Mouse (Mus musculus): ENCODE results near the gene Canx. TPM values are rescaled to one million over a fixed set of nuclear protein-coding genes. Genes with fewer than 3 reads are reported as not detected.
"Not testable (repeated sequence)": the region's sequence is repeated elsewhere in the genome, so short reads cannot be mapped to it uniquely, and the experiment has no call there.

Gene Canx
- polyA plus RNA-seq, 1 experiment from 2014 or later: 190 TPM

DNA sequence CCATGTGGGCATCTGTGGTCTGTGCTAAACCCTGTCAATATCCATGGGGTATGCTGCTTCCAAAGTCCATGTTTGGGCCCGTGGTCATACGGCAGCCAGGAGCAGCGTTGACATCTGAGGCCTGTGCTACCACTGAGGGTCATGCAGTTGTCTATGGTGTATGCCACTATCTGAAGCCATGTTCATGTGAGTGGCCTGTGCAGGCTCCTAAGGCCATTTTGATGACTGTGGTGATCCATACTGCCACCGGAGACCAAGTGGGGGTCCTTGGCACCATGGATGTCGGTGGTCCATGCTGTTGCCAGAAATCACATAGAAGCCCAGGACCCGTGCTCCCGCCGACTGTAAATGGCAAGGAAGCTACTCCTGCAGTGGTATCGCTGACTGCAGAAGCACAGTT is 42.1 kb upstream of the Canx start:
- no peak for DNase-seq (ENCODE audit: low spot score)
- H3K27ac ChIP-seq (ENCODE audit: low read depth, low read length): no peak overlapping the region
- no peak overlapping the region for H3K4me3 ChIP-seq (ENCODE audit: low read depth, low read length)
- no peak overlapping the region for H3K4me2 ChIP-seq (ENCODE audit: low read length)
- no peaks in the 10 kb centered on the region for H3K9me3 ChIP-seq (replicated peaks; ENCODE audit: control insufficient read depth, low read length)
- WGBS: 90% methylated on average over 9 of the region's 9 CpGs
- H3K9ac ChIP-seq (ENCODE audit: low read length): no peak overlapping the region
- H3K4me1 ChIP-seq (ENCODE audit: control insufficient read depth, insufficient read depth, low read length): peaks cover 5% of the 10 kb centered on the region
- no peak for ATAC-seq
- H3K27me3 ChIP-seq (replicated peaks; ENCODE audit: control insufficient read depth, insufficient read depth, low read length): no peaks in the 10 kb centered on the region
- no peaks in the 10 kb centered on the region for H3K36me3 ChIP-seq (ENCODE audit: control insufficient read depth, insufficient read depth, low read length)

DNA sequence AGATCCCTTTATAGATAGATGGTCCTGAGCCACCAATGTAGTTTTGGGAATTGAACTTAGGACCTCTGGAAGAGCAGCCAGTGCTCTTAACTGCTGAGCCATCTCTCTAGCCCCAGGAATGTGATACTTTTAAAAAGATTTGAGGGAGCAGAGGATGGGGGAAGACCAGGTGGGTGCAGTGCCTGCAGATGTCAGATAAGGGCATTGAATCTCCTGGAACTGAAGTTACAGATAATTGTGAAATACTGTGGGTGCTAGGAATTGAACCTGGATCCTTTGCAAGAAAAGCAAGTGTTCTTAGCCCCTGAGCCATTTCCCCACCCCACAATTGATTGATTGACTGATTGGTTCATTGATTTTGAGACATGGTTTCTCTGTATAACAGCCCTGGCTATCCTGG is 39.8 kb upstream of the Canx start:
- H3K27ac ChIP-seq (ENCODE audit: low read depth, low read length): no peak overlapping the region
- no peaks in the 10 kb centered on the region for H3K27me3 ChIP-seq (replicated peaks; ENCODE audit: control insufficient read depth, insufficient read depth, low read length)
- ATAC-seq (no peak), DNase-seq (ENCODE audit: low spot score) (no peak)
- no peaks in the 10 kb centered on the region for H3K36me3 ChIP-seq (ENCODE audit: control insufficient read depth, insufficient read depth, low read length)
- no peak overlapping the region for H3K4me2 ChIP-seq (ENCODE audit: low read length)
- no peaks in the 10 kb centered on the region for H3K4me1 ChIP-seq (ENCODE audit: control insufficient read depth, insufficient read depth, low read length)
- no peak overlapping the region for H3K9ac ChIP-seq (ENCODE audit: low read length)
- H3K4me3 ChIP-seq (ENCODE audit: low read depth, low read length): no peak overlapping the region
- H3K9me3 ChIP-seq (replicated peaks; ENCODE audit: control insufficient read depth, low read length): no peaks in the 10 kb centered on the region

DNA sequence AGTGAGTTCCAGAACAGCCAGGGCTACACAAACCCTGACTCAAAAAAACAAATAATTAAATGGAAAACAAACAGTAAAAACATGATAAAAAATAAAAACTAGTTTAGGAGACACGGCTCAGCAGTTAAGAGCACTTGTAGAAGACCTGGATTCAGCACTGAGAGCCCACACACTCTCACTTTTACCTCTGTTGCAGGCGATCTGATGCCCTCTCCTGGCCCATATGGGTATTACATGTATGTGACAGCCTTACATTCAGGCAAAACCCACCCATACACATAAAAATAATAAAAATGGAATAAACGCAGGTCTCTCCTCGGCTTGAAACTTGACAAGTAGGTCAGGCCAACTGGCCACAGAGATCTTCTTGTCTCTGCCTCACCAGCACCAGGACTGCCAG is 39.1 kb upstream of the Canx start:
- Histone ChIP-seq H3K4me2 (ENCODE audit: low read length) (no peak overlapping the region), H3K27ac (ENCODE audit: low read depth, low read length) (no peak overlapping the region), H3K36me3 (ENCODE audit: control insufficient read depth, insufficient read depth, low read length) (no peaks in the 10 kb centered on the region), H3K9me3 (replicated peaks; ENCODE audit: control insufficient read depth, low read length) (no peaks in the 10 kb centered on the region), H3K9ac (ENCODE audit: low read length) (no peak overlapping the region), H3K4me1 (ENCODE audit: control insufficient read depth, insufficient read depth, low read length) (no peaks in the 10 kb centered on the region), H3K27me3 (replicated peaks; ENCODE audit: control insufficient read depth, insufficient read depth, low read length) (no peaks in the 10 kb centered on the region), H3K4me3 (ENCODE audit: low read depth, low read length) (no peak overlapping the region)
- whole genome bisulfite sequencing: 7% methylated on average over 4 of the region's 4 CpGs
- DNase-seq (ENCODE audit: low spot score): peak; percentile 90
- ATAC-seq: peak; percentile 83

DNA sequence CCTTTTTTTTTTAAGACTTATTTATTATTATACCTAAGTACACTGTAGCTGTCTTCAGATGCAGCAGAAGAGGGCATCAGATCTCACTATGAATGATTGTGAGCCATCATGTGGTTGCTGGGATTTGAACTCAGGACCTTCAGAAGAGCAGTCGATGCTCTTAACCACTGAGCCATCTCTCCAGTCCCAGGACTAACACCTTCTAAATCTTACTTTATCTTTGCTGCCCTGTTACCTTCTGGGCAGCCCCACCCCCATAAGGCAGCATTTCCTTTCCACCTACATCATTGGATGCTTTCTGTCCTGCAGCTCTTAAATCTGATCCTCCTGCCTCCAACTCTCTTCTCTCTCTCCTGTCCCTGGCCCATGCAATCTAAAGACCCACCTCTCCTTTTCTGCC is 35.8 kb upstream of the Canx start:
- not testable (repeated sequence) for H3K27me3 ChIP-seq (replicated peaks; ENCODE audit: control insufficient read depth, insufficient read depth, low read length); H3K4me2 ChIP-seq (ENCODE audit: low read length); H3K9me3 ChIP-seq (replicated peaks; ENCODE audit: control insufficient read depth, low read length); H3K36me3 ChIP-seq (ENCODE audit: control insufficient read depth, insufficient read depth, low read length); H3K4me1 ChIP-seq (ENCODE audit: control insufficient read depth, insufficient read depth, low read length); H3K4me3 ChIP-seq (ENCODE audit: low read depth, low read length); DNase-seq (ENCODE audit: low spot score); ATAC-seq; H3K9ac ChIP-seq (ENCODE audit: low read length); H3K27ac ChIP-seq (ENCODE audit: low read depth, low read length)
- WGBS: 84% methylated on average over 1 of the region's 1 CpGs

DNA sequence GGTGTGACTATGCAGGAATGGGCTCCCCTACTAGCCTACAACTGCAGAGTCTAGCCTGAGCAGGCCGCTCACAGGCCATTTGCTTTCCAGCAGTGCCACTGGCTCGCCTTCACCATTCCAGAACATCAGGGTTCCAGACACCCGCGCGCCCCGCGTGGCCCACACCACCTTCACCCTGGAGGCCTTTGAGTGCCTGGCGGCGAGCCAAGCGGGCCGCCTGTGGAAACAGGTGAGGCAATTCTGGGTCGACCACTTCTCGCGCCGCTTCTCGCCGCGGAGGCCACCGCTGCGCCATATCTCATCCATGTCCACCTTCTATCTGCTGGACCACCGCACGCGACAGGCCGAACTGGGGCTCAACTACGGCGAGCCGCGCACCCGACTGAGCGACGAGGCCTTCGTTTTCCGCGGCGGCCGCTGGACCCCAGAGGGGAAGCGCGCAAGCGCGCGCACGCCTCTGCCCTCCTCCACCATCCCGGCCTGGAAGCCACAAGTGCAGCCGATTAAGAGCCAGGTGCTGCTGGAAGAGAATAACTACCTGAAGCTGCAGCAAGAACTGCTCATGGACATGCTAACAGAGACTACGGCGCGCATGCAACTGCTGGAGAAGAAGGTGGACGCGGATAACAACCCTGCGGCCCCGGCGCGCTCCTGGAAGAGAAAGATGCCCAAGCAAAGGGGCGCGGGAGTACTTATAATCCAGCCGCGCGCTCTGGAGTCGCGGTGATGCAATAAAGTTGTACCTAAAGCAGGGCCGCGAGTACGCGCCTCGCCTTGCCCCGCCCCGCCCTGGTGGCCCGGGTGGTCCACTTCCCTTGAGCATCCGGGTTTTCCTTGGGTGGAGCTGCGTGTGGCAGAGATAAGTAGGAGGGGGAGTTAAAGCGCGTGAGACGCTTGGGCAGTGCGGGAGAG is 33.7 kb upstream of the Canx start:
- peak; percentile 68 for DNase-seq (ENCODE audit: low spot score)
- Histone ChIP-seq H3K36me3 (ENCODE audit: control insufficient read depth, insufficient read depth, low read length) (no peaks in the 10 kb centered on the region), H3K9ac (ENCODE audit: low read length) (peak overlapping the region; percentile 68), H3K4me2 (ENCODE audit: low read length) (peak overlapping the region; percentile 89), H3K27me3 (replicated peaks; ENCODE audit: control insufficient read depth, insufficient read depth, low read length) (no peaks in the 10 kb centered on the region), H3K27ac (ENCODE audit: low read depth, low read length) (peak overlapping the region; percentile 48; the same call in 1 of the 2 replicates), H3K9me3 (replicated peaks; ENCODE audit: control insufficient read depth, low read length) (no peaks in the 10 kb centered on the region), H3K4me3 (ENCODE audit: low read depth, low read length) (peak overlapping the region; percentile 48), H3K4me1 (ENCODE audit: control insufficient read depth, insufficient read depth, low read length) (no peaks in the 10 kb centered on the region)
- ATAC-seq: peak; percentile 71
- under 1% methylated on average over 74 of the region's 74 CpGs for WGBS

DNA sequence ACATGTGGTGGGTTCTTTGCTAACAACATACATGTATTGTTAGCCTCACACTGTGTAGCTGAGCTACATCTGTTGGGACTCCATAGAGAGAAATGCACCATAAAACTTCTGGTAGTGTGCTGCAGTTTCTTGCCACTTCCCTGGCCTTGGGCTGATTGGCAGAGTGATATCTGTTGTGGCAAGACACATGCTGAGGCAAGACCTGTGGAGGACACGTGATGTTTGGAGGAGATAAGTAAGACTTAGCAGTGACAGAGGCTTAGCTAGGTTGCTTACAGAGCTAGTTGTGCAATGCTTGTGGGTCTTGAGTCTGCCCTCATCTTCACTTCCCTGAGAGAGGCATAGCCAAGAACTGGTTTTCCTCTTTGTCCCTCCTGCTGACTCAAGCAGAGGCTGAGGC is 29.9 kb upstream of the Canx start:
- DNase-seq (ENCODE audit: low spot score) (no peak), ATAC-seq (no peak)
- H3K9ac ChIP-seq (ENCODE audit: low read length): no peak overlapping the region
- H3K36me3 ChIP-seq (ENCODE audit: control insufficient read depth, insufficient read depth, low read length): no peaks in the 10 kb centered on the region
- no peak overlapping the region for H3K27ac ChIP-seq (ENCODE audit: low read depth, low read length)
- no peak overlapping the region for H3K4me3 ChIP-seq (ENCODE audit: low read depth, low read length)
- H3K9me3 ChIP-seq (replicated peaks; ENCODE audit: control insufficient read depth, low read length): no peaks in the 10 kb centered on the region
- WGBS: 88% methylated on average over 1 of the region's 1 CpGs
- no peak overlapping the region for H3K4me2 ChIP-seq (ENCODE audit: low read length)
- H3K27me3 ChIP-seq (replicated peaks; ENCODE audit: control insufficient read depth, insufficient read depth, low read length): no peaks in the 10 kb centered on the region
- no peaks in the 10 kb centered on the region for H3K4me1 ChIP-seq (ENCODE audit: control insufficient read depth, insufficient read depth, low read length)

DNA sequence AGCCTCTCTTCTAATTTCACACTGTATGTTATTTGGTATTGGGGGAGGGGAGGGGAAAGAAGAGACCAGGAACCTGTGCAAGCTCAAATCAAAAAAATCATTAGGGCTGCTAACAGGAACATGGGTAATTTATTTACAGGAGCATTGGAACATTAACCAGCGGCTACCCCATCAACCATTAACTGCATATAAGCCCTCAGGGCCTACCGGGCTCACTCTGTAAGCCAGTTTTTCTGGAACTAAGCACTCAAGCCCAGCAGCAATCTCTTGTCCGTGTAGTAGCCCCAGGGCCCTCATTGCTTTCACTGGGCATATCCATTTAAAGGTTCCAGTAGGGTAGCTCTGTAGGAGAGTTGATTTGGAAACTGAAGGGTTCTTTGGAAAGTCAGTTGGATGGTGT is 29.4 kb upstream of the Canx start:
- Histone ChIP-seq H3K9me3 (replicated peaks; ENCODE audit: control insufficient read depth, low read length) (no peaks in the 10 kb centered on the region), H3K4me2 (ENCODE audit: low read length) (no peak overlapping the region), H3K27me3 (replicated peaks; ENCODE audit: control insufficient read depth, insufficient read depth, low read length) (no peaks in the 10 kb centered on the region), H3K4me3 (ENCODE audit: low read depth, low read length) (no peak overlapping the region), H3K9ac (ENCODE audit: low read length) (no peak overlapping the region), H3K27ac (ENCODE audit: low read depth, low read length) (no peak overlapping the region), H3K36me3 (ENCODE audit: control insufficient read depth, insufficient read depth, low read length) (no peaks in the 10 kb centered on the region), H3K4me1 (ENCODE audit: control insufficient read depth, insufficient read depth, low read length) (no peaks in the 10 kb centered on the region)
- 75% methylated on average over 3 of the region's 3 CpGs for WGBS
- ATAC-seq (no peak), DNase-seq (ENCODE audit: low spot score) (no peak)

DNA sequence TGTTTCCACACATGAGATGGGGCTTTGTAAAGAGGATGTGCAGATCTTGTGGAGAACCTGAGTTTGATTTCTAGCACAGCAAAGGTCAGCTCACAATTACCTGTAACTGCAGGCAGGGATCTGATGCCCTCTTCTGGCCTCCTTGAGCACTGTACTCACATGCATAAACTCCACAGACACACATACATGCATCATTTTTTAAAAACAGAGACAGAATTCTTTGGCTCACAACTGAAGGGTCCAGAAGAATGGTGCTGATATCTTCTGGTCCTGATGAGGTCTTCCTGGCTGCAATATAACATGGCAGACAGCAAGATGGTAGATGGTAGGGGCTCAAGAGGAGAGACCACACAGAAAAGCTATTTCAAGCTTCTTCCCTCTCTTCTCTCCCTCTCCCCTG is 28.7 kb upstream of the Canx start, which contains the start of gene Cby3:
TSS of gene Cby3 (plus strand) at position 301 of the 400 bp plus-strand sequence.
- Histone ChIP-seq H3K9me3 (replicated peaks; ENCODE audit: control insufficient read depth, low read length) (no peaks in the 10 kb centered on the region), H3K4me3 (ENCODE audit: low read depth, low read length) (no peak within 1 kb of the TSS), H3K36me3 (ENCODE audit: control insufficient read depth, insufficient read depth, low read length) (no peaks in the 10 kb centered on the region), H3K4me2 (ENCODE audit: low read length) (no peak within 1 kb of the TSS), H3K27me3 (replicated peaks; ENCODE audit: control insufficient read depth, insufficient read depth, low read length) (no peaks in the 10 kb centered on the region), H3K9ac (ENCODE audit: low read length) (no peak within 1 kb of the TSS), H3K27ac (ENCODE audit: low read depth, low read length) (no peak within 1 kb of the TSS), H3K4me1 (ENCODE audit: control insufficient read depth, insufficient read depth, low read length) (no peaks in the 10 kb centered on the region)
- DNase-seq (ENCODE audit: low spot score) (no peak), ATAC-seq (no peak)

DNA sequence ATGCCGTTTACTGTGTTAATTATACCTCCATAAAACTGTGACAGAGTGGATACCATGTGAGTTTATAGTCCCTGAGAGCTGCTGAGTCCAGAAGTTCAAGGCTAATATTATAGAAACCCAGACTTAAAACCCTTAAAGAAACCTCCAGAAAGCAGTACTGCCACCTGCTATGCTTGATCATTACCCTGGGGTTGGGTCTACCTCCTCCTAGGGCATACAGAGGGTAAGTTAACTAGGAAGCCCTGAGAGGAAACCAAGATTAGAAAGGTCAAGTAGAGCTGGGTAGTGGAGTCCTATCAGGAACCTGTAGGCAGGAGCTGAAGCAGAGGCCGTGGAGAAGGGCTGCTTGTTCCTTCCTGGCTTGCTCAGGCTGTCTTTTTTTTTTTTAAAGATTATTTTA is 26.7 kb upstream of the Canx start:
- no peaks in the 10 kb centered on the region for H3K4me1 ChIP-seq (ENCODE audit: control insufficient read depth, insufficient read depth, low read length)
- WGBS: 93% methylated on average over 2 of the region's 2 CpGs
- ATAC-seq: no peak

More for the DNA sequence above, 26.7 kb upstream of the Canx start:
- no peak overlapping the region for H3K27ac ChIP-seq (ENCODE audit: low read depth, low read length)
- no peak overlapping the region for H3K4me3 ChIP-seq (ENCODE audit: low read depth, low read length)
- H3K9ac ChIP-seq (ENCODE audit: low read length): no peak overlapping the region
- no peaks in the 10 kb centered on the region for H3K36me3 ChIP-seq (ENCODE audit: control insufficient read depth, insufficient read depth, low read length)
- DNase-seq (ENCODE audit: low spot score): no peak
- no peaks in the 10 kb centered on the region for H3K27me3 ChIP-seq (replicated peaks; ENCODE audit: control insufficient read depth, insufficient read depth, low read length)
- no peaks in the 10 kb centered on the region for H3K9me3 ChIP-seq (replicated peaks; ENCODE audit: control insufficient read depth, low read length)
- no peak overlapping the region for H3K4me2 ChIP-seq (ENCODE audit: low read length)

Data from forebrain, embryonic 14.5 days (tissue).